Mouse (Mus musculus): ENCODE data around the gene Qser1.

DNA sequence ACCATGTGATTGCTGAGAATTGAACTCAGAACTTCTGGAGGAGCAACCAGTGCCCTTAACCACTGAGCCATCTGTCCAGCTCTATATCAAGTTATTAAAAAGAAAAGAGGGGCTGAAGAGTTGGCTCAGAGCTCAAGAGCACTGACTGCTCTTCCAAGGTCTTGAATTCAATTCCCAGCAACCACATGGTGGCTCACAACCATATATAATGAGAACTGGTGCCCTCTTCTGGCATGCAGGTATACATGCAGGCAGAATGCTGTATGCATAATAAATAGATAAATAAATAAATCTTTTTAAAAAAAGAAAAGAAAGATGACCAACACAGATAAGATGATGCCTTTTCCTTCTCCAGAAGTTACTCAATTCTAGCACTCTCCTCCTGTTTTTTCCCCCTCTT, 24.4 kb upstream of the Qser1 start:
- TF ChIP-seq POLR2A (IDR thresholded peaks at IDR 0.05; ENCODE audit: insufficient read length, low read depth) (no peak), MYOG (IDR thresholded peaks at IDR 0.05; ENCODE audit: control insufficient read depth in 1 of 3, insufficient read depth in 1 of 3, insufficient read length in 2 of 3, low read depth in 2 of 3) (no peak), E2F4 (IDR thresholded peaks at IDR 0.05; ENCODE audit: insufficient read depth) (no peak), USF1 (IDR thresholded peaks at IDR 0.05; ENCODE audit: low read depth) (no peak), POLR2AphosphoS2 (IDR thresholded peaks at IDR 0.05; ENCODE audit: insufficient read length, low read depth) (no peak), MAX (IDR thresholded peaks at IDR 0.05; ENCODE audit: low read depth) (no peak)
